Mouse (Mus musculus): Measurements from ENCODE around the gene Parva. TPM values are rescaled to one million over a fixed set of nuclear protein-coding genes. Genes with fewer than 3 reads are reported as not detected.

Gene Parva
- polyA plus RNA-seq, 1 experiment from 2014 or later = 13.2 TPM

DNA sequence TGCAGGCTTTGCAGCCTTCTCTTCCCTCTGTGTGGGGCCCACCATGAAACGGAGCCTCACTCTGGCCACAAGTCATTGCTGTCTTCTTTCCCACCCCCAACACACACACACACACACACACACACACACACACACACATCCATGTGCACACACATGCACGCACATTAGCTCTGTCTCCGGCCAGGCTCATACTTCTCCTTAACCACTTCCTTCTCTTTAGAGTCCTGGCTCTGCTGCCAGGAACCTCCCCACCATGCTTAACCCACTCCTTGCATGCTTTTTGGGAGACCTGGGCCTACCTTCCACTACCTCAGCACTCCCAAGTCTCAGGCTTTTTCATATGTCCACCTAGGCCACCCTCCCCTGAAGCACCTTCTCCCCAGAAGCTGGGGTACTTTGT lies 76.6 kb downstream of the Parva start:
- Histone ChIP-seq H3K4me1 (peaks cover 9% of the 10 kb centered on the region), H3K27me3 (replicated peaks) (no peaks in the 10 kb centered on the region), H3K4me3 (no peak overlapping the region), H3K27ac (no peak overlapping the region), H3K36me3 (no peaks in the 10 kb centered on the region), H3K4me2 (no peak overlapping the region), H3K9ac (no peak overlapping the region), H3K9me3 (replicated peaks) (no peaks in the 10 kb centered on the region)
- 39% methylated on average over 3 of the region's 3 CpGs for WGBS (ENCODE audit: insufficient replicate concordance)
- ATAC-seq = no peak

DNA sequence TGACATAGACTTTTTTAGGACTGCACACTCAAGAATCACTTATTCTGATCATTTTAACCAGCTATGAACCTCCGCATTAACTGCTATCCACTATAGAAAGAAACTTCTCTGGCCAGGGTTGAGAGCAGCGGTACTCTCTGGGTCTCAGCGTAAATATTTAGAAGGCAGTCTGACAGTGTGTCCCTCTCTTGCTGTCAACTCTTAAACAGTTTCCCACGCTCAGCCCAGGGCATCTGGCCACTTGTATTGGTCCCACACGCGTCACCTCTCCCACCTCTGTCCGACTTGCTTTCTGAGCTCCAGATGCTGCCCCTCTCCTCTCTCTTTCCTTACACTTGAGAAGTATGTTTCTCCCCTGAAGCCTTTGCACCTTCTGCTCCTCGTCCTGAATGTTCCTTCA lies 81.8 kb downstream of the Parva start:
- WGBS (ENCODE audit: insufficient replicate concordance) = 70% methylated on average over 8 of the region's 8 CpGs
- no peak overlapping the region for H3K4me3 ChIP-seq
- H3K9me3 ChIP-seq (replicated peaks) = no peaks in the 10 kb centered on the region
- no peaks in the 10 kb centered on the region for H3K27me3 ChIP-seq (replicated peaks)
- no peak overlapping the region for H3K9ac ChIP-seq
- no peaks in the 10 kb centered on the region for H3K36me3 ChIP-seq
- H3K4me2 ChIP-seq = no peak overlapping the region
- no peak overlapping the region for H3K27ac ChIP-seq
- 0 out of 2 replicates have a peak, but pooled peaks cover 4% of the 10 kb centered on the region for H3K4me1 ChIP-seq
- ATAC-seq = no peak

DNA sequence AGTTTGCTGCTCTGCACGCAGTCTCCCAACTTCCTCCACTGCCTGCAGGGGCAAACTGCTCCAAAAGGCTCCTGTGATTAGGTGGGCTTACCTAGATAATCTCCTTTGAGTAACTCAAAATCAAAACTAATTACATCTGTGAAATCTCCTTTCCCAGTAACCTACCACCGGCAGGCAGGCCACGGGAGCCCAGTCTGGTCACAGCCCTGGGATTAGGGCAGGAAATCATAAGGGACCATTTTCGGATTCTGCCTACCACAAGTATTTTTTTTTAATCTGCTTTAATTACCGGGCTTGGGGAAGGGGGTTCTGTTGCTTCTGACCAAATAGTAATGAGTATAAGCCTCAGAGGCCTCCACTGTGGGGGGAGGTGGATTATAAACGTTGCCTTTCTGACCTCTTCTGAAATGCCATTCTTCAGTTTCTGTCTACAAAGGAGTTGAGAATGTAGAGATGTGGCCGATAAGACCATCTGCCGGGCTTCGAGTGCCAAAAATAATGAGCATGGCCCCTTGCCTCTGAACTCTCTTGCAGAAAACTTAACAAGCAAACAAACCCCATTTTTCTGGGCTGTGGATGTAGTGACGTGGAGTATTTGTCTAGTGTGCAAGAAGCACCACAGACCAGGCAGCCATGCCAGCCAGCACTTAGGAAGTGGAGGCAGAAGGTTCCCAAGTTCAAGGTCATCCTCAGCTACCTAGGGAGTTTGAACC lies 83.2 kb downstream of the Parva start:
- WGBS (ENCODE audit: insufficient replicate concordance) = 48% methylated on average over 10 of the region's 10 CpGs
- H3K9ac ChIP-seq = no peak overlapping the region
- no peaks in the 10 kb centered on the region for H3K36me3 ChIP-seq
- 0 out of 2 replicates have a peak, but pooled peaks cover 8% of the 10 kb centered on the region for H3K4me1 ChIP-seq
- no peak for ATAC-seq
- H3K4me2 ChIP-seq = no peak overlapping the region
- H3K27ac ChIP-seq = no peak overlapping the region
- no peaks in the 10 kb centered on the region for H3K27me3 ChIP-seq (replicated peaks)
- no peak overlapping the region for H3K4me3 ChIP-seq
- H3K9me3 ChIP-seq (replicated peaks) = no peaks in the 10 kb centered on the region

DNA sequence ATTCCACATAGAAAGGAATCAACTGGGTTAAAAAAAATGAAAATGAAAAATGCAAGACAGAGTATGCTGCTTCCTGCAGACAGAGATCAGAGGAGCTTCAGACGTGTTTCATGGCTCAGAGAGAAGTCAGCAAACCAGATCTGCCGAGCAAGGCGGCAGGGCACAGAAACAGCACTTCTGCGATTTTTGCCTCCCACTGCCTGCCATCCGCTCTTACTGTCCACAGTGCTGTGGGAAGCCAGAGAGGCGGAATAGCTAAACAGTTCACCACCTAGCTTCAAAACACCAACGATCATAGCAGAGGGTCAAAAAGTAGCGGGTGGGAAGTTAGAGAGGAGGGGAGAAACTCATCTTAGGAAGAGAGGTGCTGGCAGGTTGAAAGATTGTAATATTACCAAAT lies 84.0 kb downstream of the Parva start:
- H3K9ac ChIP-seq = no peak overlapping the region
- ATAC-seq = no peak
- H3K27me3 ChIP-seq (replicated peaks) = no peaks in the 10 kb centered on the region
- H3K9me3 ChIP-seq (replicated peaks) = no peaks in the 10 kb centered on the region
- H3K27ac ChIP-seq = no peak overlapping the region
- 73% methylated on average over 8 of the region's 8 CpGs for WGBS (ENCODE audit: insufficient replicate concordance)
- H3K4me2 ChIP-seq = no peak overlapping the region
- H3K4me1 ChIP-seq = 0 out of 2 replicates have a peak, but pooled peaks cover 8% of the 10 kb centered on the region
- H3K36me3 ChIP-seq = no peaks in the 10 kb centered on the region
- H3K4me3 ChIP-seq = no peak overlapping the region

DNA sequence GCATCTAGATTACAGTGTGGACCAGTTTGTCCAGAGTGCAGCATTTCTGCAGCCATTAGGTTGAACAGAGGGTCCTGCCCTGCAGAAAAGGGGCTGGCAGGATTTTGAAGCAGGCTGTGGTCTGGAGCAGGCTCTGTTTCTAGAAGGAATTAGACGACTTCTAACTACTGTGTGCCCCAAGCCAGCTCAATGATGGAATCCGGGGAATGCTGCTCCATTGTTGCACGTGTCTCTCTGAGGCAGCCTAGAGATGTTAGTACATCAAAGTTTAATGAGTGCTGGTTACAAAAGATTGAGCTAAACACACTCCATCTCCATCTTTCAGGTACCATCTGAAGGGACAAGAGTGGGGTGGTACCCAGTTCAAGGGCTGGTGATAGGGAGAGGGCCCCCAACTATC lies 85.0 kb downstream of the Parva start:
- 46% methylated on average over 3 of the region's 3 CpGs for WGBS (ENCODE audit: insufficient replicate concordance)
- no peak overlapping the region for H3K4me3 ChIP-seq
- ATAC-seq = no peak

DNA sequence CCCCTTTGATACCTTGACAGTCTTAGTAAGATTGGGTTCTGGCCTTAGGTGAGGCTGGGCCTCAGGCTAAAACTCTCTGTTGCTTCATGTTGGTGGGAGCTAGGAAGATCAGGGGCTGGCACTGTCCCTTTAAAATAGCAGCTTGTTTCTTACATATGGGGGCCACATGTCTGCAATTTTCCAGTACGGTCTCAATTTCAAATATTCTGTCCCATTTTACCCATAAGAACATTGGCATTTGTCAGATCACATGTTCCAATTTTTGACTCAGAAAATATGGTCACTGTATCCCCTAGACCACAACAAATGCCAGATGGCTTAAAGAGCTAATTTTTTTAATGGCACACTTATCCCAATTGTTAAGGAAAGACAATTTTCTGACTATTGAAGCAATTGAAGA lies 85.6 kb downstream of the Parva start:
- no peak overlapping the region for H3K4me3 ChIP-seq
- WGBS (ENCODE audit: insufficient replicate concordance) = 63% methylated on average over 1 of the region's 1 CpGs

More for the DNA sequence above, 85.0 kb downstream of the Parva start:
- H3K4me1 ChIP-seq = 0 out of 2 replicates have a peak, but pooled peaks cover 8% of the 10 kb centered on the region
- no peaks in the 10 kb centered on the region for H3K36me3 ChIP-seq
- no peak overlapping the region for H3K4me2 ChIP-seq
- H3K9ac ChIP-seq = no peak overlapping the region
- H3K9me3 ChIP-seq (replicated peaks) = no peaks in the 10 kb centered on the region
- H3K27me3 ChIP-seq (replicated peaks) = no peaks in the 10 kb centered on the region
- no peak overlapping the region for H3K27ac ChIP-seq

DNA sequence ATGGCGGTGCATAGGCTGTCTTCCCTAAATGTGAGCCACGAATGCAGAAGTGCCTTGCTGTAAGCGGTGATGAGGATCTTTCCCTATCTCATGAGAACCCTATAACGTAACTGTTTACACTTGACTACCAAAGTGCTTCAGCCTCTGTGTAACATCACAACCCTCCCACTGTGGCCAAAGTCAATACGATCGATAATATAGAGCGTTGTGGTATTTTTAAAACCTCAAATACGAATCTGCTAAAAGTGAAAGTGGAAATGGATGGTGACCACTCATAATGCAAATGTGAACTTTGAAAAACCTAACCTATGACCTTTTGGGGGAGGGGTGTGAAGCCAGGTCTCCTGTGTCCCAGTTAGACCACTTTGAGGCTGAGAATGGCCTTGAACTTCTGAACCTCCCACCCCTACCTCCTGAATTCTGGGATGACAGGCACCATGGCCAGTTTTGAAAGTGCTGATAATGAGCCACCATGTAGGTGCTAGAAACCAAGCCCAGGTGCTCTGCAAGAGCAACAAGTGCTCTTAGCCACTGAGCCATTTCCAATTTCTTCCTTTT lies 87.4 kb downstream of the Parva start:
- WGBS (ENCODE audit: insufficient replicate concordance) = 51% methylated on average over 8 of the region's 8 CpGs
- H3K4me3 ChIP-seq = no peak overlapping the region
- no peak overlapping the region for H3K9ac ChIP-seq
- 0 out of 2 replicates have a peak, but pooled peaks cover 8% of the 10 kb centered on the region for H3K4me1 ChIP-seq
- no peak for ATAC-seq
- no peaks in the 10 kb centered on the region for H3K36me3 ChIP-seq
- H3K9me3 ChIP-seq (replicated peaks) = no peaks in the 10 kb centered on the region
- no peak overlapping the region for H3K4me2 ChIP-seq
- no peaks in the 10 kb centered on the region for H3K27me3 ChIP-seq (replicated peaks)
- no peak overlapping the region for H3K27ac ChIP-seq

More for the DNA sequence above, 85.6 kb downstream of the Parva start:
- ATAC-seq = no peak
- H3K4me2 ChIP-seq = no peak overlapping the region
- H3K4me1 ChIP-seq = 0 out of 2 replicates have a peak, but pooled peaks cover 8% of the 10 kb centered on the region
- H3K27ac ChIP-seq = no peak overlapping the region
- H3K9me3 ChIP-seq (replicated peaks) = no peaks in the 10 kb centered on the region
- H3K36me3 ChIP-seq = no peaks in the 10 kb centered on the region
- H3K9ac ChIP-seq = no peak overlapping the region
- no peaks in the 10 kb centered on the region for H3K27me3 ChIP-seq (replicated peaks)

DNA sequence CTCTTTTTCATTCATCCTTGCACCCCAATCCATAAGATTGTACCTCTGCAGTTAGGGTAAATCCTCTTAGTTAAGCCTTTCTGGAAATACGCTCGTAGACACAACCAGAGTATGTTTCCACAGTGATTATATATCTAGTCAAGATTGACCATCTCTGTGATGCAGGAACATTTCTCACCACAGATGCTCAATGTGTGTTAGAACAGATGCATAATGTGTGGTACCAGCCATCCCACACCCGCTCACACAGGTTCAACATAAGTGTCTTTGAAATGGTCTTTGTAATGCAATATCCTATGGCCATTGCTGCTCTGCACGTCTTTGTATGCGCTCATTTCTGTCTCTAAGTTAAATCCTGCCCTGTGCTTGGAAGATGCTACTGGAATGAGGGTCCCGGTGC lies 98.2 kb downstream of the Parva start:
- Histone ChIP-seq H3K27me3 (replicated peaks) (no peaks in the 10 kb centered on the region), H3K4me2 (no peak overlapping the region), H3K36me3 (no peaks in the 10 kb centered on the region), H3K9ac (no peak overlapping the region), H3K27ac (no peak overlapping the region), H3K4me3 (no peak overlapping the region), H3K9me3 (replicated peaks) (no peaks in the 10 kb centered on the region), H3K4me1 (no peaks in the 10 kb centered on the region)
- WGBS (ENCODE audit: insufficient replicate concordance) = 77% methylated on average over 6 of the region's 6 CpGs
- no peak for ATAC-seq

DNA sequence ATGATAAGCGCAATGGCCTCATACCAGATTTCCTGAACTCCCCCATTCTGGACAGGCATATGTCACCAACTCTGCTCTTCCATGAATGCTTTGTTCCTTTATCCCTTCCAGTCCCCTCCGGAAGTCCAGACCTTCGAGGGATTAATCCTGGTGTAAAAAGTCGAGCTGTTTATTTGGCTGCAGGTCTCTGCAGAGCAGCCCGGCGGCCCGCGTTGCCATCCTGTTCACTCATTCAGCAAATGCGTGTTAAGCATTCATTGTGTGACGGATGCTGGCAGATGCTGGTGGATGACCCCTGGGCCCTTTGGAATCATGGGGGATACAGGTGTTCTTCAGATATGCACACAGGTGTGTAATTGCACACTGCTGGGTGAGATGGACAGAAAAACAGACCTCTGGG lies 98.9 kb downstream of the Parva start:
- Histone ChIP-seq H3K27ac (no peak overlapping the region), H3K9me3 (replicated peaks) (no peaks in the 10 kb centered on the region), H3K4me3 (no peak overlapping the region), H3K27me3 (replicated peaks) (no peaks in the 10 kb centered on the region), H3K4me2 (no peak overlapping the region), H3K4me1 (no peaks in the 10 kb centered on the region), H3K36me3 (no peaks in the 10 kb centered on the region), H3K9ac (no peak overlapping the region)
- WGBS (ENCODE audit: insufficient replicate concordance) = 81% methylated on average over 10 of the region's 10 CpGs
- ATAC-seq = no peak

DNA sequence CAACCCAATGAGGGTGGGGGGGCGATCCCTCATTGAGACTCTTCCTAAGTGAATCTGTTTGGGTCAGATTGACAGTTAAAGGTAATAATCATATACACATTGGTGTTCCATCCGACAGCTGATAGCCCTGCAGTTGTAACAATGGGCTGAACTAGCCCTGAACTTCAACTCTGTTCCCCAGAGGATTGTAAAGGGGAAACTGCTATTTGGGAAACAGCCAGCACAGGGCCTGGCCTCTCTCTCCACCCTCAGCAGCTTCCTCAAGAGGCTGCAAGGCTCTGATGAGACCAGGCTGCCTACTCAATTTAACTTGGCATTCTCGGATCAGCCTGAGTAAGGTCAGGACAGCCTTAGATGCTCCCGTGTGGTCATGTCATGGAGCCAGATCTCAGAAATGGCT lies 99.9 kb downstream of the Parva start:
- Histone ChIP-seq H3K4me2 (no peak overlapping the region), H3K9ac (no peak overlapping the region), H3K36me3 (no peaks in the 10 kb centered on the region), H3K4me3 (no peak overlapping the region), H3K27me3 (replicated peaks) (no peaks in the 10 kb centered on the region), H3K9me3 (replicated peaks) (no peaks in the 10 kb centered on the region), H3K27ac (no peak overlapping the region), H3K4me1 (no peaks in the 10 kb centered on the region)
- ATAC-seq = no peak
- WGBS (ENCODE audit: insufficient replicate concordance) = 60% methylated on average over 4 of the region's 4 CpGs

DNA sequence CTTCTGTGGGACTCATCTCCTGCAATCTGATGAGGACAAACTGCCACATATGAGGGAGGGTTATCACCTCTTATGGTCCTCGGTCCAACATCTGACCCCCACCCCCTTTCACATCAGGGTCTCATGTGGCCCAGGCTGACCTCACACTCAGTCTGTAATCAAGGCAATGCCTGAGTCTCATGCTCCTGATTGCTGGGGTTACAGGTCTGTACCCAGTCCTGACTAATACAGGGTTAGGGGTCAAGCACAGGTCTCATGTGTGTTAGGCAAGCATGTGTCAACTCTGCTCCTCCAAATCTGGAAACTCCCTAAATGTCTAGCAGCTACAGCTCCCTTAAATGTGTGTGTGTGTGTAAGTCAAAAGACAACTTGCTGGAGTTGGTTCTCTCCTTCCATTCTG lies 100.8 kb downstream of the Parva start:
- no peaks in the 10 kb centered on the region for H3K9me3 ChIP-seq (replicated peaks)
- ATAC-seq = no peak
- H3K27ac ChIP-seq = no peak overlapping the region
- H3K36me3 ChIP-seq = no peaks in the 10 kb centered on the region
- no peaks in the 10 kb centered on the region for H3K27me3 ChIP-seq (replicated peaks)
- no peak overlapping the region for H3K4me2 ChIP-seq
- 58% methylated on average over 1 of the region's 1 CpGs for WGBS (ENCODE audit: insufficient replicate concordance)
- H3K4me3 ChIP-seq = no peak overlapping the region
- no peaks in the 10 kb centered on the region for H3K4me1 ChIP-seq
- no peak overlapping the region for H3K9ac ChIP-seq

DNA sequence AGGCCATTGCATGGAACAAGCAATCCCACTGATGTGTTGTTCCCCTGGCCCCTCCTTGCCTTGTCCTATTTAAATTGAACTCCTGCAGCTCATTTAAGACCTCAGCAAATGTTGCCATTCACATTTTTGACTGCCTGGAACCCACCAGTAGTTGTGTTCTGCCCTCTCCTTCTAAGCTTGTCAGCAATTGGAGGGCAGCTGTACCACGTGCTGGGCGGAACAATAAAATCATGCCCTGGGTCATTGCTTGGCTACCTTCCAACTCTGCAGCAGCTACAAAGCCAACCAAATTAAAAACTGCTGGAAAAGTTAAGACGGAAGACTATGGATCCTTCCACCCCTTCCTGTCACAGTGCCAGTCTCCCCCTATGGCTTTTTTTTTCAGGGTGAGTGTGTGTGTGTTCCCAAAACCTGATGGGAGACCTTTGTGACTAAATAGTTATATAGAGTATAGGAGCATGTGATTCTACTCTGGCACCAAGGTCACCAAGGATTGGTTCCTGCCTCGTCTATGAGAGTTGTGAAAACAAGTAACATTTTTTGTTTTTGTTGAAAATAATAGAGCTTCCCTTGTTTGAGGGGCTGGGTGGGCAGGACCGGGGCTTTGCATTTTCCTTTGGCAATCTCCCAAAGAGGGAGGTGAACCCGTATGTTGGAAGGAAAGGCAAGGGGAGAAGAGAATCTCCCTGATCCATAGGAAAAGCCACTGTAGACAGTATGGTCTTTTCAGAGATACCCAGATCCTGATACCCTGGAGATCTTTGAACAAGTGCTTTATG lies 101.5 kb downstream of the Parva start:
- no peak overlapping the region for H3K27ac ChIP-seq
- ATAC-seq = no peak
- no peaks in the 10 kb centered on the region for H3K4me1 ChIP-seq
- no peak overlapping the region for H3K4me2 ChIP-seq
- H3K9ac ChIP-seq = no peak overlapping the region
- no peak overlapping the region for H3K4me3 ChIP-seq
- no peaks in the 10 kb centered on the region for H3K27me3 ChIP-seq (replicated peaks)
- WGBS (ENCODE audit: insufficient replicate concordance) = 60% methylated on average over 6 of the region's 6 CpGs
- no peaks in the 10 kb centered on the region for H3K9me3 ChIP-seq (replicated peaks)
- H3K36me3 ChIP-seq = no peaks in the 10 kb centered on the region

All from liver, embryonic 12.5 days (tissue).